Mouse (Mus musculus) embryo, embryonic 9.5 days (tissue): Measurements from ENCODE around the gene Ttc7b.

Experiments
- DNase-seq: peaks from one replicate; pipeline ENCODE4 v3.0.0-alpha.2; 2017; ENCODE audit errors: extremely low spot score

Ttc7b gene

DNA sequence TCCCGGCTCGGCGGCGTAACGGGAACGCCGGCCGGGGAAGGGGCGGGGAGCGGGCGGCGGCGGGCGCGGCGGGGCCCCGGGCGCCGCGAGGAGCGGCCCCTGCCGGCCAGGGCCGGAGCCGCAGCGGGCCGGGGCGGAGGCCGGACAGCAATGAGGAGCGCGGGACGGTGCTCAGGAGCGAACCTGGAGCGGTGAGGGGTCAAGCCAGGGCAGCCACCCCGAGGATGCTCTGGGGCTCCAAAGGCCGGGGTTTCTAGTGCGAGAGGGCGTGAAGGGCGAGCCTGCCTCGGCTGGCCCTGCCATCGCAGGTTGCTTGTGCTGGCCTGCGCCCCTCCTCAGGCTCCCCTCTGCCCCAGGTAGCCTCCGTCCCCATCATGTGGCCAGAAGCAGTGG is at the start of gene Ttc7b:
TSS of gene Ttc7b (minus strand) at position 33 of the 393 bp plus-strand sequence.
- DNase-seq, result peak; percentile 60

DNA sequence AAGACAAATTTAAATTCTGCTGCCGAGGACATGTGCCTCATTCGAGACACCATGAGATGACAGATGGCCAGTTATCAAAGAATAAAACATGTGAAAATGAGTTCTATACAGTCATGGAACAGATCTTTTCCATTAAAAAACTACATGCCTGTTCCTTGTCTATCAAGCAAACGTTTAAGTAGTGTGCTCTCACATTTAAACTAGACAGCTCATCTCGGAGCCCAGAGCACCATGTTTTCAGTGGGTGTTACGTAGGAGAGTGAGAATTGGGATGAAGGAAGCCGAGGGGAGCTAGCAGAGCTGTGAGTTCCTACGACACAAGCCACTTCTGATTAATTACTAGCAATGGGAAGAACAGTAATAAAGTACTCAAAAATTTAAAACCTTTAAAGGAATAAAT is 48.2 kb upstream of the Ttc7b start:
- no peak for DNase-seq

- DNase-seq, result no peak
Observed at GRCm38 (mm10) chr12:100568105-100568504, 47.5 kb upstream of the Ttc7b start.

GRCm38 (mm10) chr12:100567627-100568026 is 47.0 kb upstream of the Ttc7b start:
- no peak for DNase-seq

GRCm38 (mm10) chr12:100553675-100554074 is 33.0 kb upstream of the Ttc7b start:
- DNase-seq, result no peak

GRCm38 (mm10) chr12:100551972-100552371 is 31.3 kb upstream of the Ttc7b start:
- no peak for DNase-seq

GRCm38 (mm10) chr12:100544194-100544567 is 23.6 kb upstream of the Ttc7b start:
- no peak for DNase-seq

DNA sequence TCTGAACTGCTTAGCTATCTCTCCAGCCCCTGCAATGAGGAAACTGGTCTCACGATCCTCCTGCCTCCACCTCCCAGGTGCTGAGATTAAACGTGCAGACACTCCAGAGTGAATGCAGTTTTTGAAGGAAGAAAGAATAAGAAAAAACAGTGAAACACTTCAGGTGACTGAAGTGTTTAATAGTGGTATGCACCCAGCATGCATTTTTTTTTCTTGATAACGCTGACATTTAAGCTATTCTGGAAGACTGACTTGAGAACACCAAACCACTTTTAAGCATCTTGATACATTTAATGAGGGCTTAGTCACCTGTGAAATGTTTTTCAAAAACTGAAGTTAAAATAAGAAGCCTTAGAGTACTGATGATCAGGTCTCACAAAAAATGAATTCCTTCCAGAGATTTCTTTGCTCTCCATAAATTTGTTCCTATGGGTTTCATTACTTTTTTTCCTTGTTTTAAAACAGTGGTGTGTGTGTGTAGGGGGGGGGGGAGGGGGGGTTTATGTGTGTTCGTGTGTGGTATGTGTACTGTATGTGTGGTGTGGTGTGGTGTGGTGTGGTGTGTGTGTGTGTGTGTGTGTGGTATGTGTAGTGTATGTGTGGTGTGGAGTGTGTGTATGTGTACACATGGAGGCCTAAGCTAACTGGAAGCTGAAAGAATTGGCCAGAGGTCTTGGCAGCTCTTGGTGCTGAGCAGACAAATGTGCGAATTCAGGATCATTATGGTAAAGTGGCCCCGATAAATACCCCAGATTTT is 23.0 kb upstream of the Ttc7b start:
- no peak for DNase-seq

GRCm38 (mm10) chr12:100542494-100542893 is 21.9 kb upstream of the Ttc7b start:
- no peak for DNase-seq

- DNase-seq, result no peak
Observed at GRCm38 (mm10) chr12:100542076-100542475, 21.4 kb upstream of the Ttc7b start.

GRCm38 (mm10) chr12:100539158-100539714 is 18.6 kb upstream of the Ttc7b start:
- DNase-seq, result no peak

DNA sequence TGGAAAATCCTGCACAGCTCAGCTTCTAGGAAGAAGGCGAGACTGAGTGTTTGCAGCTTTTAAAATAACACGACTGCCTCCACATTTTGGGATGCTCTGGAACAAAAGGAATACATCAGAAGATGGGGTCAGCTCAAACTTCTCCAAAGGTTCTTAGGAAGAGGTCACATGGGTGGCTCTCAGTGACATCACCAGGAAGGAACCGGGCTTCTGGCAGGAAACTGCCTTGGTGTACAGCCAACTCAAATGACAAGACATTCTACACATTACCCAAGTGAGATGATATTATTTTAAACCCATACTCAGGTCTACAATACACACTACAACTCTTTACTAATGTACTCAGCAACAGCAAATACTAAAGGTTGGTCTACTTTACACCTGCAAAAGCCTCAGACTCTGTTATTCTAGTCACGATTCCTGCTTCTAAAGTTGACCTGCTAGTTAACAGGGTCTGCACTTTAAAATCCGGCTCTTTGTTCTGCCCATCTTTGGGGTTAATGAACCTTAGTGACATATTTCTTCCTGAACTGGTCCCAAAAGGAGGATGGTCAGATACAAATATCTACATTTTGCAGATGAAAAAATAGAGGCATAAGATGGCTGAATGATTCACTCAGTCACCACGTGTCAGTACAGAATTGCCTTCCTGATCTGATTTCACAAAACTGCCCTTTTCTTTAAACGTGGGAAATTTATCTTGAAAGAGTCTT is 18.0 kb upstream of the Ttc7b start:
- DNase-seq, result no peak

DNA sequence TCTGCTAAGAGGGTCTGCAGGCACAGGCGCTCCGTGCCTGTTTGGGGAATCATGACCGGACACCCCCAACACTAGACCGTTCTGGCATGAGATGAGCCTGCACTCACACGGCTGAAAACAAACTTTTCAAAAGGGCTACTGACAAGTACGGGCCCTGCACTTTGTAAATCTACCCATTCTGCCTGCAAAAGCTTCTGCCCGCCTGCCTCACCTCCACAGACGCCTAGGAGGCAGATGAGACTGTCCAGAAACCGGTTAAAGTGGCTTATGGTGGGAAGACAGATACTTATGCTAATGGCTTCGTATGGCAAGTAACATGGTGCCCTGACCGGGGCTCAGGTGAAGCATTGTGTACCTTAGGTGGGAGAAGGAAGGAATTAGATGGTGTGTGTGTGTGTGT is 16.5 kb upstream of the Ttc7b start:
- no peak for DNase-seq

DNA sequence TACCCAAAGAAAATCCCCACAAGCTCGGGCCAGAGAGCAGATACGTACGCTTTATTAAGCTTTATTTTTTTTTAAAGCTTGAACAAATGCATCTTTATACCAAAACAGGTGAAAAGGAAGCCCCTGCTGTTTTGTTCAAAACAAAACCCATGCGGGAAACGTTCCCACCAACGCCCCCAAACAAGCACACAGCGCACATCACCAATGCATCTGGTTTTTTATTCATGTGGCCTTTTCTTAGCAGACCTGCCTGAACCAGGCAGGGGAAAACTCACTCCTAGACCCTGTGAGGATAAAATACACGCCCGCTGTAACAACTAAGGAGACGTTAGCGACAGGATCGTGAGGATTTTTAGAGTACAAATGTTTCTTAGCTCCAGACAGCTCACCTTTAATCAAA is 14.4 kb upstream of the Ttc7b start:
- no peak for DNase-seq

GRCm38 (mm10) chr12:100534028-100534427 is 13.4 kb upstream of the Ttc7b start:
- no peak for DNase-seq

- no peak for DNase-seq
Observed at GRCm38 (mm10) chr12:100533209-100533608, 12.6 kb upstream of the Ttc7b start.

GRCm38 (mm10) chr12:100531740-100532139 is 11.1 kb upstream of the Ttc7b start:
- DNase-seq, result no peak

- no peak for DNase-seq
Observed at GRCm38 (mm10) chr12:100530871-100531270, 10.2 kb upstream of the Ttc7b start.

DNA sequence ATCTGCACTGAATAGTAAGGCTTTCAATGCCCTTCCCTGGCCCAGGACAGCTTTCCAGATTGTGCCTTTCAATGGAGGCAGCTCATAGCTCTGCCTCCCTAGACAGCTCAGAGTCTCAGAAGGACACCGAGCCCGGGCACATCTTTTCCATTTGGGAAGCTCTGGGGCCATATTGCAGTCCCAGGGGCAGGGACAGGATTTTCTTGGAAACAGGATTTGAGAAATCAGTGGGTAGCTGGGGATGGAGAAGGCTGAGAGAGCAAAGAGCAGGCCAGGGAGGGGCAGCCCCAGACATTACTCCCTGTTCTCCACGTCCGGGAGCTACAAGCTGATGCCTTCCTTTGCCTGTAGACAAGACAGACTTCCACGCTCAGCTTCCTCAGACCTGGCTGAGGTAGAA is 9.0 kb upstream of the Ttc7b start:
- DNase-seq, result no peak

GRCm38 (mm10) chr12:100529172-100529571 is 8.5 kb upstream of the Ttc7b start:
- DNase-seq, result peak; percentile 74

- DNase-seq, result no peak
Observed at GRCm38 (mm10) chr12:100528246-100528645, 7.6 kb upstream of the Ttc7b start.

DNA sequence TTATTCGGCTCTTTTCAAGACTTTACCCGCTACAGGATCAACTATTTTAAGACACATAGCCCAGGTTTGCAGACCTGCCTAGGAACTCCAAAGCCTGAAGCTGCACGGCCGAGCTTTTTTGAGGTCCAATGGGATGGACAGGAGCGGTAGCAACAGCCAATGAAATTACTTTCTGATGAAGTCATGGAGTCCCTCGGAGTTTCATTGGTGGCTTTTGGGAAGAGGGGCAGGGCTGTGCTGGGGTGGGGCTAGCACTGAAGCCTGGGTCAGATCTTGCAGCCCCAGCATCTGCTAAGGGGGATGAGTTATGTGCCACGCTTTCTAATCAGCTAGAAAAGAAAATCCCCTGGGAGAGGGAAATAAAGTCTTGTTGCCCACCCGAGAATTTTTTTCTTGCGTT is 7.1 kb upstream of the Ttc7b start:
- DNase-seq, result peak; percentile 82

GRCm38 (mm10) chr12:100527241-100527640 is 6.6 kb upstream of the Ttc7b start:
- DNase-seq, result no peak
